Mouse (Mus musculus) retina, postnatal 7 days (tissue): ENCODE measurements around the gene Muc3a.

Source experiments
- DNase-seq: peaks from one replicate; pipeline ENCODE4 v3.0.0-alpha.2; 2012; ENCODE audit warnings: low read depth, low spot score

The Muc3a gene

GRCm38 (mm10) chr5:137212289-137212688 lies at the start of gene Muc3a:
Gene Muc3a, minus strand, starts transcription at chr5:137212389.
- no peak for DNase-seq

GRCm38 (mm10) chr5:137211114-137211829 lies 917 bp downstream of the Muc3a start:
- DNase-seq, result no peak

GRCm38 (mm10) chr5:137210689-137211088 lies 1.5 kb downstream of the Muc3a start:
- DNase-seq, result no peak

GRCm38 (mm10) chr5:137205301-137205700 lies 6.9 kb downstream of the Muc3a start:
- DNase-seq, result no peak

- DNase-seq, result no peak
Observed at GRCm38 (mm10) chr5:137194488-137195120, 17.6 kb downstream of the Muc3a start.

- DNase-seq, result no peak
Observed at GRCm38 (mm10) chr5:137193279-137193952, 18.8 kb downstream of the Muc3a start.

- no peak for DNase-seq
Observed at GRCm38 (mm10) chr5:137189326-137189725, 22.9 kb downstream of the Muc3a start.

GRCm38 (mm10) chr5:137185362-137185761 lies 26.8 kb downstream of the Muc3a start:
- DNase-seq, result no peak

- no peak for DNase-seq
Observed at GRCm38 (mm10) chr5:137179646-137180374, 32.4 kb downstream of the Muc3a start.

- DNase-seq, result no peak
Observed at GRCm38 (mm10) chr5:137173967-137174366, 38.2 kb downstream of the Muc3a start.

- no peak for DNase-seq
Observed at GRCm38 (mm10) chr5:137172591-137172990, 39.6 kb downstream of the Muc3a start.

- DNase-seq, result no peak
Observed at GRCm38 (mm10) chr5:137171478-137171877, 40.7 kb downstream of the Muc3a start.

GRCm38 (mm10) chr5:137170836-137171380 lies 41.3 kb downstream of the Muc3a start:
- no peak for DNase-seq

- no peak for DNase-seq
Observed at GRCm38 (mm10) chr5:137167539-137167938, 44.6 kb downstream of the Muc3a start.

- no peak for DNase-seq
Observed at GRCm38 (mm10) chr5:137166012-137166411, 46.2 kb downstream of the Muc3a start.

GRCm38 (mm10) chr5:137161853-137162252 lies 50.3 kb downstream of the Muc3a start:
- no peak for DNase-seq

- DNase-seq, result no peak
Observed at GRCm38 (mm10) chr5:137159461-137159860, 52.7 kb downstream of the Muc3a start.
